Mouse (Mus musculus): ENCODE data around the gene Tspan6.

- TF ChIP-seq MAFK (IDR thresholded peaks at IDR 0.05; ENCODE audit: insufficient read depth, low read depth, low read length) = no peak
- TF ChIP-seq ZC3H11A (IDR thresholded peaks at IDR 0.05; ENCODE audit: borderline replicate concordance, low read depth, low read length) = no peak
- no peak for TF ChIP-seq HCFC1 (IDR thresholded peaks at IDR 0.05; ENCODE audit: borderline replicate concordance, insufficient read depth, low read length)
- no peak for TF ChIP-seq CHD2 (IDR thresholded peaks at IDR 0.05; ENCODE audit: low read depth, low read length)
Observed at GRCm38 (mm10) chrX:133888111-133888510, 10.1 kb downstream of the Tspan6 start.
